11 mouse cellular contexts compared by ENCODE assay signal in genomic region chr7:90039504-90039903, GRCm38 (mm10). TPM values are rescaled to one million over a fixed set of nuclear protein-coding genes. Genes with fewer than 3 reads are reported as not detected.
DNase-seq lines count a peak whose midpoint lies in the region; ATAC-seq and TF ChIP-seq lines count a peak whose summit lies in the region.
"Had no signal": no experiment of that assay in that cellular context is flagged by ENCODE, and none has a peak within 500 bp of the region (broad histone marks: within the 10 kb centered on the region; RNA-seq: fewer than 3 reads in every experiment).

No protein-coding gene starts in this region.

- H3K36me3 ChIP-seq in heart, postnatal 0 days (replicated peaks; ENCODE audit: control insufficient read depth, insufficient read depth, low read length): no peaks in the 10 kb centered on the region
- H3K36me3 ChIP-seq: embryonic facial prominence, embryonic 12.5 days; liver, embryonic 15.5 days; neural tube, embryonic 13.5 days had no signal

- no peak for TF ChIP-seq EP300 in heart, postnatal 0 days (IDR thresholded peaks at IDR 0.05; ENCODE audit: low read depth)

- intact Hi-C loops in heart, postnatal 36 days (cut with DNase I): no loop called here

- 0 out of 2 replicates have a peak overlapping the region, but pooled peaks have one; percentile 13 for H3K27ac ChIP-seq in heart, postnatal 0 days (ENCODE audit: low read depth)
- H3K27ac ChIP-seq: embryonic facial prominence, embryonic 12.5 days; neural tube, embryonic 13.5 days had no signal

- H3K27me3 ChIP-seq in heart, postnatal 0 days (ENCODE audit: control insufficient read depth, insufficient read depth, low read length): no peaks in the 10 kb centered on the region
- H3K27me3 ChIP-seq: embryonic facial prominence, embryonic 12.5 days; liver, embryonic 15.5 days; neural tube, embryonic 13.5 days had no signal

- no peak overlapping the region for H3K4me2 ChIP-seq in heart, postnatal 0 days (ENCODE audit: low read depth, low read length)
- H3K4me2 ChIP-seq: embryonic facial prominence, embryonic 12.5 days; liver, embryonic 15.5 days; neural tube, embryonic 13.5 days had no signal

- WGBS in heart, postnatal 0 days: 77% methylated on average over 9 of the region's 9 CpGs

- no peaks in the 10 kb centered on the region for H3K9me3 ChIP-seq in heart, postnatal 0 days (replicated peaks; ENCODE audit: control insufficient read depth, low read length)
- H3K9me3 ChIP-seq: embryonic facial prominence, embryonic 12.5 days; liver, embryonic 15.5 days; neural tube, embryonic 13.5 days had no signal

- DNase-seq in heart, postnatal 0 days (ENCODE audit: low spot score): no peak
- DNase-seq in heart, postnatal 36 days: no peak
- peak; percentile 51 for DNase-seq in 3134 (ENCODE audit: extremely low read depth, insufficient read length, low spot score)
- peak; percentile 86 for DNase-seq in 416B (ENCODE audit: low read depth)
- DNase-seq in liver: no peak
- DNase-seq: kidney, postnatal 10 days had no signal

- TF ChIP-seq CTCF in heart, postnatal 0 days (IDR thresholded peaks at IDR 0.05; ENCODE audit: low read depth): no peak

- H3K4me1 ChIP-seq in heart, postnatal 0 days (ENCODE audit: control insufficient read depth, insufficient read depth): peaks cover 19% of the 10 kb centered on the region
- H3K4me1 ChIP-seq: neural tube, embryonic 13.5 days had no signal

- no peak for ATAC-seq in heart, postnatal 0 days (ENCODE audit: insufficient read depth, low read depth)
- ATAC-seq in granulocyte monocyte progenitor cell, adult 5-6 weeks (replicated peaks; ENCODE audit: poor library complexity, severe bottlenecking): peak; percentile 64
- ATAC-seq in megakaryocyte-erythroid progenitor cell, adult 5-6 weeks (replicated peaks; ENCODE audit: low FRiP score, low TSS enrichment, poor library complexity, severe bottlenecking): no peak

- H3K4me3 ChIP-seq in heart, postnatal 0 days (ENCODE audit: low read depth, low read length): no peak overlapping the region
- H3K4me3 ChIP-seq: embryonic facial prominence, embryonic 12.5 days; liver, embryonic 15.5 days; neural tube, embryonic 13.5 days had no signal

- H3K9ac ChIP-seq in heart, postnatal 0 days (replicated peaks; ENCODE audit: low read depth, low read length): no peak overlapping the region
- H3K9ac ChIP-seq: embryonic facial prominence, embryonic 12.5 days; liver, embryonic 15.5 days; neural tube, embryonic 13.5 days had no signal

RNA-seq across cellular contexts. Expression of gene Eed, which starts 58.7 kb away (rescaled TPM):
- total RNA-seq in heart, postnatal 0 days (2014; rRNA removed; ENCODE audit: low replicate concordance): 16.5 and 38.1 TPM in 2 replicates
- 26.7 and 27.9 TPM in 2 replicates for polyA plus RNA-seq in heart, postnatal 0 days (2015; fragmentation: Nextera tagmentation; extraction: Ambion mirVana)
- 10 to 100 TPM; 24.1 to 25.4 TPM for total RNA-seq in heart, postnatal 36 days (2021)
- total RNA-seq in granulocyte monocyte progenitor cell, adult 5-6 weeks (2014; fragmentation: Nextera tagmentation): 89.6 and 108 TPM in 2 replicates
- 130 and 164 TPM in 2 replicates for total RNA-seq in granulocyte monocyte progenitor cell, adult 5-6 weeks (2017)
- 97.7 and 117 TPM in 2 replicates for total RNA-seq in megakaryocyte-erythroid progenitor cell, adult 5-6 weeks (2014; fragmentation: Nextera tagmentation)
- 131 and 152 TPM in 2 replicates for total RNA-seq in megakaryocyte-erythroid progenitor cell, adult 5-6 weeks (2017)

Comparison
In these comparisons a context has a peak if more than half of its experiments do, and no peak if none do; other contexts are left out.
1. DNase-seq: peak in 3134 (single experiment) and 416B (single experiment); none in heart, postnatal 0 days (single experiment), heart, postnatal 36 days (0 of 2) and liver (single experiment).